9 mouse cellular contexts compared by ENCODE assay signal in genomic region chr1:179237989-179238388, GRCm38 (mm10).
DNase-seq lines count a peak whose midpoint lies in the region; ATAC-seq and TF ChIP-seq lines count a peak whose summit lies in the region.
"Had no signal": no experiment of that assay in that cellular context is flagged by ENCODE, and none has a peak within 500 bp of the region (broad histone marks: within the 10 kb centered on the region; RNA-seq: fewer than 3 reads in every experiment).

No protein-coding gene starts in this region.

- H3K27ac ChIP-seq in kidney, embryonic 15.5 days, result no peak overlapping the region
- no peak overlapping the region for H3K27ac ChIP-seq in MEL (ENCODE audit: control insufficient read depth, low read depth, low read length)
- no peak overlapping the region for H3K27ac ChIP-seq in midbrain, embryonic 16.5 days (ENCODE audit: low read length)
- H3K27ac ChIP-seq in forebrain, embryonic 15.5 days (replicated peaks), result no peak overlapping the region

- H3K36me3 ChIP-seq in kidney, embryonic 15.5 days, result no peaks in the 10 kb centered on the region
- H3K36me3 ChIP-seq in MEL (ENCODE audit: control insufficient read depth in 1 of 2, insufficient read depth in 2 of 2, low read length in 2 of 2), result no peaks in the 10 kb centered on the region
- no peaks in the 10 kb centered on the region for H3K36me3 ChIP-seq in midbrain, embryonic 16.5 days (ENCODE audit: control insufficient read depth, insufficient read depth, low read length)
- no peaks in the 10 kb centered on the region for H3K36me3 ChIP-seq in forebrain, embryonic 15.5 days

- H3K4me1 ChIP-seq in kidney, embryonic 15.5 days, result peaks cover 20% of the 10 kb centered on the region
- H3K4me1 ChIP-seq in MEL (ENCODE audit: control insufficient read depth in 1 of 2, insufficient read depth in 2 of 2, low read length in 2 of 2), result no peaks in the 10 kb centered on the region
- H3K4me1 ChIP-seq in midbrain, embryonic 16.5 days (ENCODE audit: control insufficient read depth, insufficient read depth, low read length), result no peaks in the 10 kb centered on the region
- H3K4me1 ChIP-seq in forebrain, embryonic 15.5 days, result no peaks in the 10 kb centered on the region

- peak; percentile 32 to 66 (median 63); a peak in 5 of 6 replicates for TF ChIP-seq CTCF in MEL (IDR thresholded peaks at IDR 0.05 in 2 of 3, conservative IDR thresholded peaks at IDR 0.05 in 1 of 3; ENCODE audit: control insufficient read depth in 1 of 3, insufficient read depth in 1 of 3, low read depth in 2 of 3, low read length in 3 of 3, poor library complexity in 1 of 3, severe bottlenecking in 1 of 3)

- no peak for TF ChIP-seq POLR2A in MEL (IDR thresholded peaks at IDR 0.05; ENCODE audit: control insufficient read depth in 1 of 2, insufficient read depth in 1 of 2, low read depth in 1 of 2, low read length in 2 of 2, poor library complexity in 1 of 2)

- 47% methylated on average over 7 of the region's 7 CpGs for WGBS in kidney, embryonic 15.5 days
- 39% methylated on average over 7 of the region's 7 CpGs for WGBS in midbrain, embryonic 16.5 days
- 38% methylated on average over 7 of the region's 7 CpGs for WGBS in forebrain, embryonic 15.5 days

- H3K4me3 ChIP-seq in kidney, embryonic 15.5 days (replicated peaks), result no peak overlapping the region
- H3K4me3 ChIP-seq in MEL (ENCODE audit: control insufficient read depth in 1 of 2, insufficient read depth in 1 of 2, low read depth in 2 of 2, low read length in 2 of 2), result no peak overlapping the region
- H3K4me3 ChIP-seq in midbrain, embryonic 16.5 days (ENCODE audit: low read depth, low read length), result no peak overlapping the region
- H3K4me3 ChIP-seq in forebrain, embryonic 15.5 days, result no peak overlapping the region

- no peak for TF ChIP-seq EP300 in MEL (IDR thresholded peaks at IDR 0.05; ENCODE audit: low read depth in 1 of 2, low read length in 2 of 2)

- H3K9me3 ChIP-seq in kidney, embryonic 15.5 days (replicated peaks), result no peaks in the 10 kb centered on the region
- no peaks in the 10 kb centered on the region for H3K9me3 ChIP-seq in MEL (replicated peaks; ENCODE audit: insufficient read depth, low read length)
- H3K9me3 ChIP-seq in midbrain, embryonic 16.5 days (replicated peaks; ENCODE audit: control insufficient read depth, low read length, poor library complexity, severe bottlenecking), result no peaks in the 10 kb centered on the region
- no peaks in the 10 kb centered on the region for H3K9me3 ChIP-seq in forebrain, embryonic 15.5 days

- ATAC-seq in kidney, embryonic 15.5 days (replicated peaks; ENCODE audit: low FRiP score), result no peak
- no peak for ATAC-seq in midbrain, embryonic 16.5 days
- ATAC-seq in forebrain, embryonic 15.5 days (replicated peaks), result no peak

- DNase-seq in kidney, adult 9 months, result peak; percentile 13
- DNase-seq in A20 (ENCODE audit: low read depth, low spot score) (peak; percentile 29), MEL (ENCODE audit: low read depth, low spot score) (peak; percentile 56)
- DNase-seq in induced T-regulatory cell, adult 2 months (ENCODE audit: low read depth), result peak; percentile 13
- no peak for DNase-seq in frontal cortex, postnatal 25 days (ENCODE audit: low spot score in 2 of 2)
- DNase-seq: cerebellum, adult 9-10 months had no signal

- TF ChIP-seq RAD21 in MEL (IDR thresholded peaks at IDR 0.05; ENCODE audit: low read depth, low read length), result peak; percentile 45

- H3K27me3 ChIP-seq in kidney, embryonic 15.5 days, result no peaks in the 10 kb centered on the region
- no peaks in the 10 kb centered on the region for H3K27me3 ChIP-seq in MEL (ENCODE audit: control insufficient read depth in 1 of 2, insufficient read depth in 2 of 2, low read length in 2 of 2)
- H3K27me3 ChIP-seq in midbrain, embryonic 16.5 days (ENCODE audit: control insufficient read depth, insufficient read depth, low read depth, low read length), result no peaks in the 10 kb centered on the region
- H3K27me3 ChIP-seq in forebrain, embryonic 15.5 days, result no peaks in the 10 kb centered on the region

- H3K4me2 ChIP-seq in kidney, embryonic 15.5 days, result no peak overlapping the region
- H3K4me2 ChIP-seq in midbrain, embryonic 16.5 days (ENCODE audit: low read length), result no peak overlapping the region
- no peak overlapping the region for H3K4me2 ChIP-seq in forebrain, embryonic 15.5 days (replicated peaks)

- H3K79me2 ChIP-seq in MEL (ENCODE audit: control insufficient read depth, insufficient read depth, low read length, poor library complexity), result no peaks in the 10 kb centered on the region

- no peak overlapping the region for H3K9ac ChIP-seq in kidney, embryonic 15.5 days
- H3K9ac ChIP-seq in MEL (ENCODE audit: control insufficient read depth, low read depth, low read length, poor library complexity, severe bottlenecking), result no peak overlapping the region
- H3K9ac ChIP-seq in midbrain, embryonic 16.5 days (ENCODE audit: low read depth, low read length), result no peak overlapping the region
- H3K9ac ChIP-seq in forebrain, embryonic 15.5 days (replicated peaks), result no peak overlapping the region

TF ChIP-seq in MEL, 35 proteins besides CTCF, POLR2A, EP300 and RAD21:
- TF ChIP-seq ZC3H11A (IDR thresholded peaks at IDR 0.05; ENCODE audit: low read depth, low read length) (peak; percentile 28), MAZ (IDR thresholded peaks at IDR 0.05; ENCODE audit: low read depth, low read length) (no peak), SMC3 (IDR thresholded peaks at IDR 0.05; ENCODE audit: low read depth, low read length) (peak; percentile 52)

Comparison
In these comparisons a context has a peak if more than half of its experiments do, and no peak if none do; other contexts are left out.
1. DNase-seq: peak in kidney, adult 9 months (single experiment), A20 (single experiment), MEL (single experiment) and induced T-regulatory cell, adult 2 months (single experiment); none in frontal cortex, postnatal 25 days (0 of 2).